Mouse (Mus musculus) lung, adult 2 months (tissue): ENCODE data around the gene Chd6.

Experiments used
- CTCF ChIP-seq: fragments of 200-500 bp; IDR thresholded peaks from 2 replicates; pipeline ENCODE4 v1.5.1; 2011; ENCODE audit warnings: mild to moderate bottlenecking, low read length, control low read depth; ENCODE audit not compliant: insufficient read depth
- POLR2A ChIP-seq: fragments of 200-500 bp; IDR thresholded peaks from 2 replicates; pipeline ENCODE4 v1.6.1; 2011; ENCODE audit warnings: low read depth, mild to moderate bottlenecking, control low read depth, low read length, borderline replicate concordance; ENCODE audit errors: extremely low read depth

- TF ChIP-seq CTCF: no peak
- TF ChIP-seq POLR2A: no peak
These were observed 114.7 kb downstream of the Chd6 start for GRCm38 (mm10) chr2:160994181-160994580.
